Mouse (Mus musculus) CD4-positive helper T cell, adult 2 months (primary cell): Measurements from ENCODE around the gene Cdkn1a.
"Not testable (repeated sequence)": the region's sequence is repeated elsewhere in the genome, so short reads cannot be mapped to it uniquely, and the experiment has no call there.

Experiments
- DNase-seq: peaks from one replicate; pipeline ENCODE4 v3.0.0-alpha.2; 2012; ENCODE audit warnings: low read depth, missing footprints, low spot score

The Cdkn1a gene

DNA sequence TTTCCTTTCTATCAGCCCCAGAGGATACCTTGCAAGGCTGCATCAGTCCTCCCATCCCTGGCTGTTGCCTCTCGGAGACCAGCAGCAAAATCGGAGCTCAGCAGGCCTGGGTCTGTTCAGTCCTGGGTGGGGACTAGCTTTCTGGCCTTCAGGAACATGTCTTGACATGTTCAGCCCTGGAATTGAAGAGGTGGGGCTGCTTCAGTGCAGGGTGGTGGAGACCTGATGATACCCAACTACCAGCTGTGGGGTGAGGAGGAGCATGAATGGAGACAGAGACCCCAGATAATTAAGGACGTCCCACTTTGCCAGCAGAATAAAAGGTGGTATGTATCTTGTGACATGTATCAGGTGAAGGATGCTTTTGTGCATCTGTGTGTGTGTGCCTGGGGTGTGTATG, at the start of gene Cdkn1a:
Cdkn1a (plus strand) TSS at position 201 of the 400 bp plus-strand sequence.
- no peak for DNase-seq

DNA sequence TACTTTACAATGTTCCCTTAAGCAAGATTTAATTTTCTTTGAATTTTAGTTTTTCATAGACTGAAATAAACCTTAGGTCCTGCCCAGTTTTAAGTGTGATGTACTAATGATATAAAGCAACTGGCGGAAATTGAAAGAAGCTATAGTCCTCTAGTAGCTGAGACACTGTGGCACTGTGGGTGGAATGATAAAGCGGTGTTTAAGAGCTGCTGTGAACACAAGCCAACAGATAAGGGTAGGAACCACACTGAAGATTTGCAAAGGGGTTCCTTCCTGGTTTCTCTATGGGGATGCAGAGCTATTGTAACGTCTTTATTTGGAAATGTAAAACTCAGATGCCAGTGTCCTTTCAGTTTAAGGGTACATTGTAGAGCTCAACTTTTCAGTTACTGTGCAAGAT, 49.1 kb upstream of the Cdkn1a start:
- DNase-seq: not testable (repeated sequence)

DNA sequence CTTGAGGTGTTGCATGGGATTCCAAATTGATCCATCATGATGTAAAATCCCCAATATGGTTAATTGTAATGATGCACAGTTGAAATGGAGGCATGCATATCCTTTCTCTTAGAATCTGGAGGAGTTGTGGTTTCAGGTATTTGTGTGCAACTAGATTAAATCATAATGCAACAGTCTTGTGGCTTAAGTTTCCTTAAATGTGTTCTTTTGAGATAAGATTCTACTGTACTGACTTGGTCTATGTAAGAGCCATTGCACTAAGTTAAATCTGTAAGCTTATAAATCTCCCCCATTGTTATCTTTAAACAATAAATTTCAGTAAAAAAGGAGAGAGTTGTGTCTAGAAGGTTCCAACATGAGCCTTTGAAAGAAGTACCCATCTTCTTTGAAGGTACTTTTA, 48.2 kb upstream of the Cdkn1a start:
- peak; percentile 50 for DNase-seq

DNA sequence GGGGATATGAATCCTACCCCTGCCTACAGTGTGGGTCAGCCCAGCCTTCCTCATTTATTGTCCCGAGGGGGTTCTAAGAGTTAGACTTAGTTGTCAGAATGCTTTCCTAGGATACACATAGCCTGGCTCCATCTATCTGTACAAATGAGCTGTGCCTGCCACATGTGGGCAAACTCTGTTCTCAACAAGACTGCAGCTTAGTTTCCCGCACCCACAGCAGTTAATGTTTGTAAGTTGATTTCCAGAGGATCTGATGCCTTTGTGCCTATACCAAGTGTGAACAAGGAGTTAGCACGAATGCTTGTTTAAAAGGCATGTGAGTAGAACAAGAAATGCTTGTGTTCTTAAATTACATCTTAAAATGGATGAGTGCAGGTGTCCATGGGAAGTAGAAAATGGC, 47.2 kb upstream of the Cdkn1a start:
- no peak for DNase-seq

DNA sequence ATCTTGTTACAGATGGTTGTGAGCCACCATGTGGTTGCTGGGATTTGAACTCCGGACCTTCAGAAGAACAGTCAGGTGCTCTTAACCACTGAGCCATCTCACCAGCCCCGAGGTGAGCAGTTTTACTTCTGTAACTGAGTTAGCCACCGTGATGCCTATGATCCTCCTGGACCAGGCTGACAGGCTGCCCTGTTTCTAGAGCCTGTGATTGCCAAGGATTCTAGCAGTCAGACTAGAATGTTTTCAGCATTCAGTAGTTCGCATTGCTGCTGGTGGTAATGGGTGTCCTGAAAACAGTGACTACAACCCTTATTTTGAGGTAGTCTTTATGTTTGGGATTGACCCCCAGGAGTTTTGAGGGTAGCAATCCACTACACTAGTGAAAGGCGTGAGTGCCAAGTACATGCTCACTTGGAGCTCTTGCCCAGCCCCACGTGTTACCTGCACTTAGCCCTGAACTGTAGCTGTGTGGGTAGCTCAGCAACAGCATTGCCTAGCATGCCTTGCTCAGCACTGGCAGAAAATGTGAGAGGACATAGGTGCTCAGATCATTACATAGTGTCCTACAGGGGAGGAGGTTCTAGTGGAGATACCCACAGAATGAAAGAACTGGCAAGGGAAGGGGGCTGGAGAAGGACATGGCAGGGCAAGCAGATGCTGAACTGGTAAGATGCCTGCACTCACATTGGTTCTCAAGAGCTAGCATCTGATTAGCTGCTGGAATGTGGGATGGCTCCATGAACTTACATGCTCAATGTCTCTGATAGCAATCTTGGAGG, 46.4 kb upstream of the Cdkn1a start:
- DNase-seq: no peak

DNA sequence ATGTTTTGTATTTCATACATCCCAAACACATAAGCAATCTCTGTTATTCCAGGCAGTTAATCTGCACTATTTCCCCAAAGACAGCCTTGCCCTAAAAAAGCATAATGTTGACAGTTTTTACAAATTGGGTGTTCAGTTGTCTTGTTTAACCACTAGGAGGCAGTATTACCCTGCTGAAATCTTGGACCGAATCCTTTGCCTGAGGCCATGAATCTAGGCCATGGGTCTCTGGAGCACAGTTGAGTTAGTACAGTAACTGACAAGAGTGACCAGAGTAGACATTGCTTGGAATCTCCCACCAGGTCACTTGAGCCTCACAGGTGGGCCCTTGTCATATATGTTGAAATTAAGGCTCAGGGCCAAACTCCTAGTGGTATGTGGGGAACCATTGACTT, 45.9 kb upstream of the Cdkn1a start:
- peak; percentile 72 for DNase-seq

DNA sequence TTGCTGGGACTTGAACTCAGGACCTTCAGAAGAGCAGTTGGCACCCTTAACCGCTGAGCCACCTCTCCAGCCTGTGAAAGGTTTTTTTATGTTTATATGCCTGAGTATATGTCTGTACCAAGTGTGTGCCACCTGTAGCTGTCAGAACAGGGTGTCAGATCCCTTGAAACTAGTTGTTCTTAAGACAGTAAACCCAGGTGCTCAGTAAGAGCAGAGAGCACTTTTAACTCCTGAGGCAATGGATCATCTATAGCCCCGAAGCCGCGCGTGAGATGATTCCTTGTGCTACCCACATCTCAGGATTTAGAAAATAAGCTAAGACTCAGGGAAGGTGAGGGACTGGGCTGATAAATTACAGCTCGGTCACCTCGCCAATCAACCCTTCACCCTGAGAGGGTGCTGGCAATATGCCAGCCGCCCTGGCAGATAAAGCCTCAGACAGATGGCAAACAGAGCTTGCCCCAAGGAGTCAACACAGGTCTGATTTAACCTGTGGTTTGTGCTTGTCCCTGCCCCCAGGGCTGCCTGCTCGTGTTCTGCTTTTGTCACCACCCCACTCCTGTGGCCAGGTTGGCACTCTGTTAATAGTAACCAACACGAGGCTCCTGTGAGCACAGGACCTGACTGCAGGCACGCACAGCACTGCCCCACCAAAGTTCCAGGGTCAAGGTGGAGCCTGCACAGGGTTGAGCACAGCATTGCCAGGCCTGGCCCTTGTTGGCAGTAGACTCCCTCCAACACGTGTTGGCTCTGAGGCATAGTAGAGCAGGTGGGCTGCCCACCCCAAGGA, 44.8 kb upstream of the Cdkn1a start:
- no peak for DNase-seq

DNA sequence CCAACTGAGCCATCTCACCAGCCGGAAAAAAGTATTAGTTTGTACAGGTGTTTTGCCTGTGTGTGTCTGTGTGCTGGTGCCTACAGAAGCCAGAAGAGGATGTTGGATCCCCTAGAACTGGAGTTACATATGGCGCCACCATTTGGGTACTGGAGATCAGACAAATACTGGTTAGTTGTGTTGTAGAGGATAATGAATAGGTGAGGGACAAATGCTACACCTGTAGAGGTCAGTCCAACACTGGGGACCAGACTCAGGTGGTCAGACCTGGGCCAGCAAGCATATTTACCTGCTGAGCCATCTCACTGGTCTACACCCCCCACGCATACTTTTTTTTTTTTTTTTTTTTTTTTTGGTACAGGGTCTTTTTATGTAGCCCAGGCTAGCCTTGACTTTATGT, 43.9 kb upstream of the Cdkn1a start:
- DNase-seq: no peak

DNA sequence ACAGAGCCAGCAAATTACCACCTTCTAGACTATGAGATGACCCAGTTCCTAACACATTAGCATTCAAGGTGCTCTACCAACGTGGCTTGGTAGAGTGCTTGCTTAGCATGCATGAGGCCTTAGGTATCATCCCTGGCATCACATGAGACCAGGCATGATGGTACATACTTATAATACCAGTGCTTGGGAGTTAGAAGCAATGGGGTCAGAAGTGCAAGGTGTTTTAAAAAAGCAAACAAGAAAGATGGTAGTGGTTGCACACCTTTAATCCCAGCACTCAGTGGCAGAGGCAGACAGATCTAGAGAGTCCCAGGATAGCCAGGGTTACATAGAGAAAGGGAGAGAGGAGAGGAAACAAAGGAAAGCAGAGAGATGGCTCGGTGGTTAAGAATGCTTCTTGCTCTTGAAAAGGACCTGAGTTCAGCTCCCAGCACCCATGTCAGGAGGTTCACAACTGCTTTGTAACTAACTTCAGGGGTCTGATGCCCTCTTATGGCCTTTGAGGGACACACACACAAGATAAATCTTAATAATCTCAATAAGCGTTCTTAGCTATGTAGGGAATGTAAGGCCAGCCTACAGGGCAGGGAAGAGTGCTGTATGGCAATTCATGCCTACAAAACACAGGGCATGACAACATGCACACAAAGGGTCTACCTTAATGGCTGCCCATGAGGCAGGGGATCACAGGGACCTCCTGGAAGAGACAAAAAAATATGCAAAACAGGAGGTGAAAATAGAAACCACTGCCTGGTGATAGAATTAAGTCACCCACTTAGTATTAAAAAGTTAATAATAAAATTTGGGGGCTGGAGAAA, 42.9 kb upstream of the Cdkn1a start:
- no peak for DNase-seq

DNA sequence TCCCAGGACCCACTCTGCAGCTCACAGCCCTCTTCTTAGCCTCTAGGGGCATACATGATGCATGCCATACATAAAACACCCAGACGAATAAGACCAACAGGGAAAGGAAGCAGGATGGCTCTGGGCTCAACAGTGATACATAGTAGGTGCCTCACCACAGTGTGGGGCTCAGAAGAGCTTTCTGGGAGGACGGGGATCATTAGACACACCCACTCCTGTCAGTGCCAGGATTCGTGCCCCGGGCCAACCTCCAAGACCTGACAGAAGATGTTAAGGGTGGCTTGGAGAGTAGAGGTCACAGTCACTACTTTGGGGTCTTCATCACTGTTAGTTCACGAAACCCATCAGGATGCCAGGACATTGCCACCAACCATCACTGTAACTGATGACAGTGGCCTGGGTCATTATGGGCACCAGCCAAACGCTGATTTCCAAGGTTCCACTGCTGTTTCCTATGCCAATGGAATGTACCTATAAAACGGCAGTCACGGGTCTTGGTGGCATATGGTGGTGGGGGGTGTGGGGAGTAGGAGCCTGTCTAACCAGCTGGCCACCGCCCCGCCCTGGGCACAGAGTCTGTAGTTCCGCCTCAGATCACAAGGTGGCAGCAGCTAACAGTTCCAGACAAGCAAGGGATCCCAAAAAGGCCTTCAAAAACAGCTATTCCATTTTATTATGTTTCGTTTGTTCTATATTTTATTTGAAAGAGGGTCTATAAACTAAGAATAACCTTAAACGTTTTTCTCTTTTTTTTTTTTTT, 41.8 kb upstream of the Cdkn1a start:
- DNase-seq: peak; percentile 78

DNA sequence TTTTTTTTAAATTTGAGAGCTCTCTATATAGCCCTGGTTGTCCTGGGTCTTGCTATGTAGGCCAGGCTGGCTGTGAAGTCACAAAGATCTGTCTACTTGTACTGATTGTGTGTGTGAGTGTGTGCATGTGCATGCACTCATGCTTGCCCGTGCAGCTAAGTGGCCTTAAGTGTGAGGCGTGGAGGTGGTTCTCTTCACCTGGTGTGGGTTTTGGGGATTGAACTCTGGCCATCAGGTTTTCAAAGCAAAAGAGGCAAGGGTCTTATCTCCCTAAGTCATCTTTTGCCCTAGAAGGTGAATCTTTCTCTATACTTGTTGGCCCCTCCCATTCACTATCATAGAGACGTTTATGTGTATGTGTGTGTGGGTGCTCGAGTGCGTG, 41.3 kb upstream of the Cdkn1a start:
- no peak for DNase-seq

DNA sequence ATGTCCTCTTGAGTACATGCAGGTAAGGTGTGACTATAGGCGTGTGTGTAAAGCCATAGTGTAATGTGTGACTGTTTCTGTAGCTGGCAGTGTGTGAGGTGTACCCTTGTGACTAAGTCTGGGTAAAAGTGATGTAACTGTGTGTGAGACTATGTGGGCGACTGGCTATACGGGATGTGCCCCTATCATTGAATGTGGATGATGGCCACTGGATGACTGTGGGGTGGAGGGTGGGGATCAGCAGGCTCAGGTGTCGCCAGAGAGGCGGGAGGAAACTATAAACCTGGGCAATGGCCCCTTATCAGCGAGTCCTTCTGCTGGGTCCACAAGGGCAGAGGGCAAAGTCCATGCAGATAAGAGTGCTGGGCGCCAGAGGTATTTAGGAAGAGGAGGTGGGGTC, 40.9 kb upstream of the Cdkn1a start:
- DNase-seq: no peak

DNA sequence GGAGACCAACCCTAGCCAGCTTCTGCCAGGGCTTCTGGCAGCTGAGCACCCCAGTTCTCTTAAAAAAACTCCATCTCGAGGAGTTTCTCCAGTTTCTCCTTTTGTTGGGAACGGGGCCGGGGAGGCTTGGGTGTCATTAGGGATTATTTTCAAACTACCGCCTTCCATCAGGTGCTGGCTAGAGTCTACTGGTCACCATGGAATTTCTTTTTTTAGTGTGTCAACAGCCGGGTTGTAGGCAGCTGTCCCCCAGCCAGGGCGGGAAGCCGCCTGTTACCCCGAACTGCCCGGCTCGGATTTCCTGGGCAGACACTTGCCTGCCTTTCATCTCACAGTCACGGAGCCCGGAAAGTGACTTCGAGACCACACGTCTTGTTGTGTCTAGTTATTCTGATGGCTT, 40.0 kb upstream of the Cdkn1a start:
- no peak for DNase-seq

DNA sequence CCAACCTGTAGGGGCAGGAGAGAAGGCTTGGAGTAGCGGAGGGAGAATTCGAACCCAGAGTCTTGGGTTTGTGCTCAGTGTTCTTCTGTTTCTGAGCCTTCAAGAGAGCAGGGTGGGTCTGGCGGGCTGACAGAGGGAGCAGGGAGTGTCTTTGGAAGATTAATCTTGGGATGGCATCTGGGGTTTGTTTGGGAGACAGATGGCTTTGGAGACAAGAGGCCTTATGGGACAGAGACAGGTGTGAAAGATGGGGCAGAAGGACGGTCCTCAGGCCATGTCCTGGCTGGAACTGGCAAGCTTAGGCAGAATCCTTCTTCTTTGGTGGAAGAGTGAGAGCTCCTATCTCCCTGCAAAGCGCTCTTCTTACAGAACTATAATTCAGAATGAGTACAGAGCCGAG, 37.7 kb upstream of the Cdkn1a start:
- no peak for DNase-seq

DNA sequence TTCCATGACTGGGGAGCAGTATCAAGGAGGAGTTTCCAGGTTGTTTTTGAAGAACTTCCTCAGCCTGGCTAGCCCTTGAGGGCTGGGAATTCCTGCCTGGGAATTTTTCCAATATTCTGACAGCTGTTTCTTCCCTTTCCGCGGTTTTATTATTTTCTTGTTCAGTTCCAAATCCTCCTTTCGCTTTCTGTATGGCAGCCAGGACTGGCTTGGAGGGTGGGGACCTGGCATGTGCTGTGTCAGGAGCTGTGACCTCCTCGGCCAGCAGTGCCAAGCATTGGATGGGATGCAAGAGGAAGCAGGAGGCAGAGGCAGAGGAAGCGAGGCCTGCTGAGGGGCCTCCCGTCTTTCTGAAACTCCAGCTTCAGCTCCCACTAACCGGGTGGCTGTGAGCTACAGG, 36.9 kb upstream of the Cdkn1a start:
- no peak for DNase-seq

DNA sequence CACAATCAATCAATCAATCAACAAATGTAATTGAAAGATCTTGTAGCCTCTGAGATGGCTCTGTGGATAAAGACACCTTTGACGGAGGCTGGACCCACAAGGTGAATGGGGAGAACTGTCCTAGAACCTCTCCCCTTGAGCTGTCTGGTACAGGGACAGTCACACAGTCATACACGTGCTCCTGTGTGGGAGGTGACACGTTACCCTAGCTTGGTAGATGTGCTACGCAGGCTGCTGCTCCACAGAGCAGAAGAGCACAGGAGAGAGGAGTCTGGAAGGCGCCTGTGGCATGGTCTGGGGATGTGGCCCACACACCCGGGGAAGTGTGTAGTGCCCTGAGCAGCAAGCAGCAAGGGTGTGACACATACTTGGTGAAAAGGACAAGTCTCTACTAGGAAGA, 36.3 kb upstream of the Cdkn1a start:
- DNase-seq: no peak

DNA sequence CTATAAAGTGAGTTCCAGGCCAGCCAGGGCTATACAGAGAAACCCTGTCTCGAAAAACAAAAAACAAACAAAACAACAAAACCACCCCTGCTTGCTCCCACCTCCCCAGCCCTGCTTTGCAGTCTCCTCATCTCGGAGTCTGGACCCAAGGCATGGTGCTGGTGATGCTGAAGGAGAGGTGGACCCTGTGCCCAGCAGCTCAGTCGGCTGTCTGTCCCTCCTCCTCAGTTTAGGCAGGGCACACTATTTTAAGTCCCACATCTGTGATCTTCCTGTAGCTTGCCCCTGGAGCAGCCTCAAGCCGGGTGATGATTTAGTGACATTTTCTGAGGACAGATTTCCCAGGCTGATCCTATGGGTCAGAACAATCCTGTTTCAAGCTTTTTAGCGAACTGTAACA, 35.2 kb upstream of the Cdkn1a start:
- DNase-seq: no peak

DNA sequence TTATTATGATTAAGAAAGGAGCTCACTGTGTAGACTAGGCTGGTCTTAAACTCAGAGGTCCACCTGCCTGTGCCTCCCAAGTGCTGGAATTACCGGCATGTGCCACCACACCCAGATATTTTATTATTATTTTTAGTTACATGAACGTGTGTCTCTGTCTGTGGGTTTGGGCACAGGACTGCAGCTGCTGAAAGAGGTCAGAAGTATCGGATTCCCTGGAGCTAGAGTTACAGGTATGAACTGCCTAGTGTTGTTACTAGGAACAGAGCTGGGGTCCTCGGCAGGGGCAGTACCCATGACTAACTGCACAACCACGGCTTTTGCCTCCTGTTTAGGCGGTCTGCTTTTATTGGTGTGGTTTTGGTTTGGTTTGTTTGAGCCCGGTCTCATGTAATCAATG, 34.6 kb upstream of the Cdkn1a start:
- DNase-seq: no peak

DNA sequence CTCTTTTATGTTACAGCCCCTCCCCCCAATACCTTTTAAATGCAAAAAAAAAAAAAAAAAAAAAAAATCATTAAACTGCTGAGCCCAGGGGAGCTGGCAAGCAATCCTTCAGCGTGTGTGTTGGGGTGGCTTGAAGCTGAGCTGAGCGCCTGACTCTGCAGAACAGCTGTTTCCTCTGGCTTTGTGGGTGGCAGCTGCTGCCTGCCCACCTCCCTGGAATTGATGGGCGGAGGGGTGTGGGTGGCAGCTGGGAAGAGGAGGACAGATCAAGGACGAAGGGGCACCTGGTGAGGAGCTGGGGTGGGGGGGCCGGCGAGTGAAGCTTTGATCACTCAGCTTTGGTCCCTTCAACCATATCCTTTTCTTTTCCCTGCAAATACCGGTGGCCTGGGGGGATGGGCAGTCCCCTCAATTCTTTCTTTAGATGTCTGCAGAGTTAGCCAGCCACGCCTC, 34.1 kb upstream of the Cdkn1a start:
- DNase-seq: no peak

DNA sequence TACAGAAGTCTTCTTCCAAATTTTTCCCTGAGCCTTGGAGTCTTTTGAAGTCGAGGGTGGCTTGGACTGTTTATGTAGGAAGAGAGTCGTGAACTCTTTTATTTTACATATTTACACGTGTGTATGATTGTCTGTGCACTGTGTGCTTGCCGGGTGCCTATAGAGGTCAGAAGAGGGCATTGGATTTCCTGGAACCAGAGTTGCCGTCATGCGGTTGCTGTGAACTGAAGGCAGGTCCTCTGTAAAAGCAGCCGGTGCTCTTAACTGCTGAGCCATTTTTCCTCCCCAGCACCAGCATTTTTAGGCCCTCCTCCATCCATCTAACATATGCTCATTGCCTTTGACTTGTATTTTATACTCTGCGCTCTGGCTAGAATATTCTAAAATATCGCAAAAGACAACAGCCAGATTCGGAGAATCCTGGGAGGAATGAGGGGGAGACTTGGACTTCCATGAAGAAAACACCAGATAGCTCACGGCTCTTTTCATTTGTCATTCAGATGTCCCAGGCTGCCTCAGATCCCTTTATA, 33.4 kb upstream of the Cdkn1a start:
- no peak for DNase-seq

DNA sequence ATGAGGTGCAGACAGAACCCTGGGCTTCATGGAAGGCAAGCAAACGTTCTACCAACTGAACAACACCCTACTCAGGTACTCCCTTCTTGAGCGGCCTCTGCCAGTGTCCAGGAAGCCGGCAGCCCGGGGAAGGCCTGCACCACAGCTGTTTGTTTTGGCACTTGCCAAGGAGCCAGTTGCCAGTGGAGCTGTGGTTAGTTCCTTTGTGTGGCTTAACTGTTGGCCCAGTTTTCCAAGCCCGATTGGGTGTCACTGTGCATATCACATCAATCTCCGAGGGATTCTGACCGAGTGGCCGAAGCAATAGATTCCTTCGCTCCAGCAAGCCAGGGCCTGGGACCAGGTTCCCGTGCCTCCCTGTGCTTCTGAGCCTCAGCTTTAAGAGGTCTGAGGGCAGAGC, 32.8 kb upstream of the Cdkn1a start:
- no peak for DNase-seq
